4 mouse cellular contexts compared by ENCODE assay signal in genomic region chr1:173908390-173908789, GRCm38 (mm10). TPM values are rescaled to one million over a fixed set of nuclear protein-coding genes. Genes with fewer than 3 reads are reported as not detected.
"Had no signal": no experiment of that assay in that cellular context is flagged by ENCODE, and none has a peak within 500 bp of the region (broad histone marks: within the 10 kb centered on the region; RNA-seq: fewer than 3 reads in every experiment).

No protein-coding gene starts in this region.

RNA-seq across cellular contexts. Expression of gene Ifi211, which starts 4.5 kb away (rescaled TPM):
- total RNA-seq: left cerebral cortex, adult 2 months; left cerebral cortex, postnatal 14 days; left cerebral cortex, postnatal 25 days; midbrain, postnatal 0 days had no signal
